Mouse (Mus musculus): ENCODE data around the gene Olfr1415. TPM values are rescaled to one million over a fixed set of nuclear protein-coding genes. Genes with fewer than 3 reads are reported as not detected.
"Not testable (repeated sequence)": the region's sequence is repeated elsewhere in the genome, so short reads cannot be mapped to it uniquely, and the experiment has no call there.

Gene Olfr1415
- polyA plus RNA-seq (2015; fragmentation: Nextera tagmentation; extraction: Ambion mirVana) = not detected in 2 replicates

DNA sequence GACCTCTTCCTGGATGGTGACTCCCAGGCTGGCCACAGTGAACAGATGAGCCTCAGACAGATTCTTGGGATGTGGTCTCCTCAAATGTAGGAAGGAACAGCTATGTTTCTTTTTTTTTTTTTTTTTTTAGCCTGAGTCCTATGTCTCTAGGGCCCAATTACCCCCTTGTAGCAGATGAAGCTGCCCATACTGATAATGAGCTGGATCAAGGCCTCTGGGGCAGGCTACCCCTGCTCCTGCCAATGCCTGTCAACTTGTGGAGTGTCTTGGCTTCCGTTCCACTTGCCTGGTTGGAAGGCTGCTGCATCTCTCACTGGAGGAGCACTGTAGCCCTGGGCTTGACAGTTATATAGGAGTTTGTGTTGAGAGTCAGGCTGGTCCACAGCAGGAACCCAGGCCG lies at the start of gene Olfr1415:
Gene Olfr1415 (minus strand): TSS at position 101 of the 400 bp plus-strand sequence.
- DNase-seq (ENCODE audit: low spot score) = no peak

DNA sequence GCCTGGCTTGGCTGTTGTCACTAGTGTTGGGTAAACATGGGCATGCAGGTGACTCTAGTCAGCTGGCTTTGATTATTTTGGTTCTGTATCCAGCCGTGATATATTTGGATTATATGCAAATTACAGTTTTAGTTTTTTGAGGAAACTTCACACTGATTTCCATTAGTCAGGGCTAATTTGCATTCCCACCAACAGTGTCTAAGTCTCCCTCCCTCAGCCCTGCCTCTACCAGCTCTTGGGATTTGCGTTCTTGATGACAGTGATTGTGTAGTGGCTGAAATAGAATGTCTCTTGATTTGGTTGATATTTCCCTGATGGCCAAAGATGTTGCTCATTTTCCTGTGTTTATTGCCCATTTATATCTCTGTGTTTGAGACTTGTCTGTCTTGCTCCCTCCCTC lies 43.2 kb upstream of the Olfr1415 start:
- no peak for DNase-seq (ENCODE audit: low spot score)

DNA sequence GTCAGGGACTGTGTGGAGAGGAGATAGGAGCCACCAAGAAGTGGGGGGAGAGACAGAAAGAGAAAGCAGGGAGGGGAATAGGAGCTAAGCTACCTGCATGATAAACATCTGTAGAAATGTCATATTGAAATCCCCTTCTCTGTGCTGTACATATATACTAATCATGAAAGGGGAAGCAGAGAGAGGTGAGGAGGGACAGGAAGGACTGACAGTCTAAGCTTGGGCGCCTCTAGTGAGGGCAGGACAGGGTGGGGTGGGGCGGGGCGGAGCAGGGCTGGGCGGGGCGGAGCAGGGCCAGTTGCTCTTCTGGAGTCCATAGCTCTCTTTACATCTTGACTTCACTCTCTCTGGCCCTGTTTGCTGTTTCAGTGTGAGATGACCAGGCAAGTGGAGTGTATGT lies 41.1 kb upstream of the Olfr1415 start:
- DNase-seq (ENCODE audit: low spot score) = no peak

DNA sequence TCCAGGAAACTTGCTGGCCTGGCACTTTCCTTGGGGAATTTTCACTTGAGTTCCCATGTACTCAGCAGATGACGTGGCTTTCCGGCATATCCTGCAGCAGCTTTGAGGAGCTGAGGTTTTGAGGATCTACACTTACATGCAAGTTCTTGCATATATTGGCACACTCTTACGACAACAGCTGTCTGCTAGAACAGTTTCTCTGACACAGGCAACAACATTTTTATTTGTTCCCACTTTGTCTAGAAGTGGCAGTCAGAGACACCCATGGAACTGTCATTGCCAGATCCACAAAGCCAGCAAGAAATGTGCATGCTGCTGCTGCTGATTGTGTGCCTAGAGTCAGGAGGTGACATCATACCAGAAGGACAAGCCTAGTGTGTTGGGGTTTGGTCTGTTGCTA lies 27.9 kb upstream of the Olfr1415 start:
- no peak for DNase-seq (ENCODE audit: low spot score)

DNA sequence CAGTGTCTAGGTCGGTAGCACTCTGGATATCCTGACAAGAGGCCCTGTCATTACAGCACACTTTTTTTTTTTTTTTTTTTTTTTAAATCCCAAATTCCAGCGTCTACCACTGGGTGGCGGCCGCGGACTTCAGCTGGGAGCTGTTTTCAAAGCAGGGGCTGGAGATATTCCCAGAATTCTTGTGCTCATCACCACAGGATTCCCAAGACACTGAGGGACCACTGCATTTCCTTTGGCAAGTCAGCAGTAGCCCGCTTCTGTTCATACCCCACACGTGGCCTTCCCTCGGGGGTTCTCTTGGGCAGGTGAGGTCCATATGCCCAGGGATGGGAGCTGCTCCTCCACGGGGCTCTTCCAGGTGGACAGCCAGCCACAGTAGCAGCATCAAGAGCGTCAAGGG lies 25.5 kb upstream of the Olfr1415 start:
- peak; percentile 2 for DNase-seq (ENCODE audit: low spot score)

DNA sequence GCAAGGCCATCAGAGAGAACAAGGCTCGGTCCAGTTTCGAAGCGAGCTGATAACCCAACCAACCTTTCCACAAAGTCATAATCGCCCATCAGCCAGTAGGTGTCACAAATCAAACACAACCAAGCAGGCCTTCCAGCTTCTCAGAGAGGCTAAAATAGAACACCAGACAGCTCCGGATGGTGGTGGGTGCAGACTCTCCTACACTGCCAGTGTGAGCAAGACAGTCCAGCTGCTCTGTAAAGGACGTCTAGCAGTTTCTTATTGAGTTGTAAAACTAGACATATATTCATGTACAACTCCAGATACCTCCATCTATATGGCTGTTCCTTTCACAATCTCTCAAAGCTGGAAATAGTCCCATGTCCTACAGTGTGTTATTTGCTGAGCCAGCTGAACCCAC lies 23.1 kb upstream of the Olfr1415 start:
- no peak for DNase-seq (ENCODE audit: low spot score)

DNA sequence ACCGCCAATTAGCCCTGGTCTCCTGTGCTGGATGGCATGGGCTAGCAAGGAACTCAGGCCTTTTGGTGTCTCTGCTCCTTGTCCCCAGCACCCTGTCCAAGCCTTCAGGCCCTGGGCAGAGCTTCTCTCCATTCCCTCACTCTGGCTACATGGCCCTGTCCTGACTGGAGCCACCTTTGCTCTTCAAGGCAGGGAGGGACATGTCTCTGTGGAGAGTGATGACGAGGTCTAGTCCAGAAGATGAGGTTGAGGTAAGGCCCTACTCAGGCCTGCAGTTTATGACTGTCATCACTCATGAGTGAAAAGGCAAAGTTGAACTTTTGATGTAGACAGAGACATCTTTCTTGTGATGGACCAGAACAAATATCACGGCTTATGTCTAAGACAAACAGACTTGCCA lies 22.7 kb upstream of the Olfr1415 start, which contains the start of gene Olfr1414:
Gene Olfr1414 (minus strand): TSS at position 101 of the 400 bp plus-strand sequence.
- DNase-seq (ENCODE audit: low spot score) = no peak

DNA sequence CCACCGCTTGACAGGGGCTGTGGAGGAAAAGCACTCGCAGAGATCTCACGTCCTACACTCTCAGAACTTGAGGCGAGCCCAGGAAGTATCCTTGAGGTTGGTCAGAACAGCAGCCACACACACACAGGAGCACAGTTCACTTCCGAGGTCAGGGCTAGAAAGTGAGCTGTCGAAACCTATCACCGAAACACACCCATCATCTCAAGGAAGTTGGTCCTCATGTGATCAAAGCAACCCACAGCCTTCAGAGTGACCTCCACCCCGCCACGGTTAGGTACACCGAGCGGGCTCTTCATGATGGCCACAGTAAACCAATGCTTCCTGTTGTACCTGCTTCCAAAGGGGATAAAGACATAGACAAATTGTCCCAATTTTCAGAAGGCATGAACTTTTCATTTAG lies 19.5 kb upstream of the Olfr1415 start:
- DNase-seq (ENCODE audit: low spot score) = no peak

DNA sequence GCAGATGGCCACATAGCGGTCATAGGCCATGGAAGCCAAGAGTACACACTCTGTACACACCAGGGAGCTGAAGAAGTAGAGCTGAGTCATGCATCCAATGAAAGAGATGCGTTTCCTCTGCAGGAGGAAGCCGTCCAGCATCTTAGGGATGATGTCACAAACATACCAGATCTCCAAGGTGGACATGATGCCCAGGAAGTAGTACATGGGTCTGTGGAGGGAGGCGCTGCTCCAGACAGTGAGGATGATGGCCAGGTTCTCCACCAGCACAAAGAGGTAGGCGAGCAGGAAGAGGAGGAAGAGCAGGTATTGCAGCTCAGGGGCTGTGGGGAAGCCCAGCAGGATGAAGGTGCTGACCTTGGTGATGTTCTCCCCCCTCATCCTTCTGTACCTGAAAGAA lies 15.7 kb upstream of the Olfr1415 start:
- DNase-seq (ENCODE audit: low spot score) = not testable (repeated sequence)

DNA sequence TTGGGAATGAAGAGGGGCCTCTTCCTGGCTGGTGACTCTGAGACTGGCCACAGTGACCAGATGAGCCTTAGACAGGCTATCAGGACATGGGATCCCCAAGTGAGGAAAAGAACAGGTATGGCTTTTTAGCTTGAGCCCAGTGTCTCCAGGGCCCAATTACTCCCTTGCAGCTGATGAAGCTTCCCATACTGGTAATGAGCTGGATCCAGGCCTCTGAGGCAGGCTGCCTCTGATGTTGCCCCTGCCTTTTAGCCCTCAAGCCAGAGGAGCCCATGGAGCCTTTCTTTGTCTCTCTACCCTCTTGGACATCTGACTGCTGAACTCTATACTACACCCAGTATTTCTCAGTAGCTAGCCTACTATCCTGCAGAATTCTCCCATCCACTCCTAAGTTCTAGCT lies 10.9 kb downstream of the Olfr1415 start, which contains the start of gene Olfr1416:
Gene Olfr1416 (minus strand): TSS at position 101 of the 400 bp plus-strand sequence.
- no peak for DNase-seq (ENCODE audit: low spot score)

DNA sequence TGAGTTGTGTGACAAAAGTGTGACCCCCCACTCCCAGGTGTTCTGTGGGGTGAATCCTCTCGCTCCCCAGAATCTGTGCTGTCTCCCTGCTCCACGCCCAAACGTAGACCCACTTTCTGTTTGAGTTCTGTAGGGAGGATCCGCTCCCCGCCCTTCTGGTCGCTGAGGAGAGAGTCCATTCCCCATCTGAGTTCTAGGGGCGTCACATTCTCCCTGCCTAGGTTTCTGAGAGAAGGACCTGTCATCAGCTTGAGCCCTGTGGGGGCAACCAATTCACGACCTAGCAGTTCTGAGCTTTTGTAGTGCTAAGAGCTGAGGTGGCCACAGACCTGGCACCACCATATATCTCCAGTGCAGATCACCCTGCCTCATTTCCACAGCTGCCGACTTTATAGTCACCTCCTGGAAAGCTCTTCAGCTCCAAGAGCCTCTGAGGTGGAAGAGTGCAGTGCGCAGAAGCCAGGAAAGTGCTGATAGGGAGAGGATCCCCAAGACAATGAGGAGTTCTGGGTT lies 21.8 kb downstream of the Olfr1415 start:
- no peak for DNase-seq (ENCODE audit: low spot score)

DNA sequence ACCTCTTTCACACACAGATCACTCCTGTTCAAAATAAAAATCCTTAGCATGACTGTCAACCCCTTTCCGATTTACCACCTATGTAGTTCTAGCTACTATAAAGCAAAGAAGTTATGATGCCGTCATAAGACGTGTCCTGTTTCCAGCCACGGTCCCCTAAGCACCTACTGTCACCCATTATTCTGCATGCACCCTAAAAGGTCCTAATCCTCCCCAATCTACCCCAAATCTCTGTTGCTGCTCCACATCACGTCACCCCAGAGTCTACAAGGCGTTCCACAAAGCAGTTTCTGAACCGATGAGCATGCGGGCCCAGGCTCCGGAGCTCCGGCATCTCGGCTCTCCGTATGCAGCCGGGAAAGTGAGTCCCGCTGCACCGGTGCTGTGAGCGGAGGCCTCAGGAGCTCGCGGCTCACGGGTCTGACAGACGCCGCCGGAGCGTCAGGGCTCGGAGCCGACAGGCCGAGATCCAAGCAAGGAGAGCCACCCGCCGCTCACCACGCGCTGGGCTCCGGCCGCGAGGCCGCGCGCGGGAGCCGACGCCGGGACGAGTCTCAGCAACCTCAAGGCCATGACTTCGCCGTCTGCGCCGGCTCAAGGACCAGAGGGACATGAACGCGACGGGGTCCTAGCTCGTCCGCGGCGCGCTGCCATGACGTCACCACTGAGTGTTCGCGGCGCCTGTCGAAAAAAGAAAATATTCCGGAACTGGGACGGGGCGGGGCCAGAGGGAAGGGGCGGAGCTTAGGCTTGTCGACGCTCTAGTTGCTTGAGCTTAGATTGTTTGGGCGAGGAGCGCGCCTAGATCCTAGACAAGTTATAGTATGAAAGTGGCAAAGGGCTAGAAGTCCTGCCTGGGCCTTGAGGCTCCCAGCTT lies 22.5 kb downstream of the Olfr1415 start, which contains the start of gene Ndufa10:
Gene Ndufa10 (minus strand): TSS at position 696 of the 877 bp plus-strand sequence.
- DNase-seq (ENCODE audit: low spot score) = peak; percentile 96

DNA sequence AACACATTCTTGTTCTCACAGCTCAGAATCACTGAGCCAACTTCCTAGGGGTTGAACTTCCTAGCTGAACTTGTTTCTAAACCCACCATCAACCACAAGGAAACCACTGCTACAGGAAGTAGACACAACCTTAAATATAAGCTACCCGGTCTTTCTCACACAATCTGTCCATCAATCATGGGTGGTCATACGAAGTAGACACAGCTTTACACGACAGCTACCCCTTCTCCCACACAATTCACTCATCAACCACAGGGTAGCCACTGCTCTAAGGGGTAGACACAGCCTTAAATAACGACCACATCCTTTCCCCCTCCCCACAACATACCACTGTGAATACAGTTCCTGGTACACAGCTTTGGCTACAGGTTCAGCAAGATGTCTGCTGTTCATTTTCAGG lies 27.0 kb downstream of the Olfr1415 start:
- DNase-seq (ENCODE audit: low spot score) = peak; percentile 29

DNA sequence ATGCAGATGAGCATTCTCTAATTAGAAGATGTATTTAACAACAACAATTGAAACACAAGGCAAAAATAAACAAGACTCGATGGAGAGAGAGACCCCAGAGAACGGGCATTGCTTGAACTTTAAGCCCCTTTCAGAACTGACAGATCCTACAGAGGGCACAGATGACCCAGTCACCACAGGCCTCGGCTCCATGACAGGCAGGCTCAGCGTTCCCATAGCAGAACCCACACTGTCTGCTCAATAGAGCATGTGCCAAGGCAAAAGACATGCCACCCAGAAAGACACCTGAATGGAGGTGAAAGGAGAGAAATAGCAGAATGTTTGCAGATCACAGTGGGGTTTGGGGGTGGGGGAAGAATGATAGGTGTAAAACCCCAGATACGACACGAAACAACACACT lies 37.5 kb downstream of the Olfr1415 start:
- no peak for DNase-seq (ENCODE audit: low spot score)

DNA sequence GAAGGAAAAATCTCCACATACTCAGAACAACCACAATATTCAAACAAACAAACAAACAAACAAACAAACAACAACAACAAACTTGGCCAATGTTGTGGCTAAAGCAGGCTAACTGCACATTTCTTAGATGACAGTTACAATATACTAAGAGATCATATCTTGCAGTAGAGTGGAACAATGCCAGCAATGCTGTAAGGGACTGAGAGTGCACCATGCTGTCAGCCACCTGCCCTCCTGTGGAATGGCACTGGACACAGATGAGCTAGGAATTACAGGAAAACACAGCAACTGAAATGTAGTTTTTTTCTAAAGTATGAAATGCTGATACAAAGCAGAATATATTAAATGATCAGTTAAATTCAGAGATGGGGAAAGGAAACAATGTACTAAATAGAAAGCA lies 38.1 kb downstream of the Olfr1415 start:
- DNase-seq (ENCODE audit: low spot score) = no peak

DNA sequence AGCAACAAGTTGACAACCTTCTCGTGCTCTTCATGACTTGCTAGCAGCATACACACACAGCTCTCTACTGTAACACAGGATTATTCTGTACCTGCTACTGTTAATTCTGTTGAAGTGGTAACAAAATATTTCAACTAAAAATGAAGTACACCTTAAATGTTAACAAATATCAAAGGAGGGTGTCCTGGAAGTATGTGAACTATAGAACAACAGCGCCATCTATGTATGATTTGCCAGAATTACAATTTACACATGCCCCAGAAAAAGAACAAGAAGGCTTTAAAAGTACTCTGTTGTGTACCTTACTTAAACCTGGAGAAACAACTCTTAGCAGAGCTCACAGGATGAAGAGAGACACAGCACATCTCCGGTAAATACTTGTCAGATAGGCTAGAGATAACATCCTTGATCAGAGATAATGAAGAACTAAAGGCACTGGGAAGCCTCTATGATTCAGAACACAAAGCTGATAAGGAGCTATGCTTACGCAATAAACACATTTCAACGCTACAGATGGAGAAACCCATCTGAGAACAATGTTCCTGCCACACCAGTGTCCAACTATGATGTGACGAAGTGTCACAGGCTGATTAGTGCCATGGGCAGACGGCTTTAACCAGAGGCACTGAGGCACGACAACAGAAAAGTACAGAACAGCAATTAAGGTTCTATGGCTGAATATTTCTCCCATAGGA lies 42.0 kb downstream of the Olfr1415 start:
- DNase-seq (ENCODE audit: low spot score) = peak; percentile 59

DNA sequence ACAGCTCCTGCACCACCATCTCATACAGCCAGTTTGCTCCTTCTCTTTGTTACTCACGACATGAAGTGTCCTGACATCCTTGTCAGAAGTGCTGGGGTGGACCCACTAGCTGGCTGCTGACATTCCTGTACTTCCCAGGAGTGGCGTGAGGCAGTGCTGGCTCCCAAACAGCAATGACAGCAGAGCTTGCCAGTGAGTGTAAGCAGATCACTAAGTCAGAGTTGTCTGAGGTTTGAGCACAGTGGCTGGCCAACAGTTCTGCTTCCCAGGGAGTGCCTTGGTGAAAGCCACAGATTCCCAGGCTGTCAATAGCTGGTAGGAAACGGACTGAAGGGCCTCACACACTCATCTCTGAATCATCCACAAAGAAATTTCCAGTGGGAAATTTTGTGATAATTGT lies 47.6 kb downstream of the Olfr1415 start:
- DNase-seq (ENCODE audit: low spot score) = no peak

DNA sequence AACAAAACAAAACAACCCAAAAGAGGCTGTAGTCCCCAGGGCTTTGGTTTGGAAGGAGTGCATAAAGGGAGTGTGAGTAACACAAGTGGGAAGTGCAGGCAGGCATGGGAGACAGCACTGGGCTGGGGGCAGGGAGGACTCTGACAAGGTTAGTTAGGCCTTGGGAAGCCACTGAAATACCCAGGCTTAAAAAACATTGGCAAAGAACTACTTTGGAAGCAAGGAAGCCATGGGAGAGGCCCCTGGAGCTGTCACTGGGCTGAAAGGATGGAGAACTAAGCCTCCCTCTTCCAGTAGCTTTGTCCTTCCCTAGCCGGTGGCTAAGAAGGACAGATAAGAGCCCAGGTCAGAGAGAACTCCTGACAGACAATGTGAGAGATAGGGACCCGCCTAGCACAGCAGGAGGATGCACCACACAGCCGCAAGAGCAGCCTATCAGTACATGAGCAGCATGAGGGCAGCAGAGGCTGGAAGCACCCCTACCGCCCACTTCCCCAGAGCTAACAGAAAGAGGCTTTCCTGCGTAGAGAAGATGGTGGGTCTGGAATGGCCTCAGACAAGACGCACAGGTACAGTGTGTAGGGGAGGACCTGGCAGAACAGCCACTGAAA lies 54.3 kb downstream of the Olfr1415 start:
- DNase-seq (ENCODE audit: low spot score) = no peak

DNA sequence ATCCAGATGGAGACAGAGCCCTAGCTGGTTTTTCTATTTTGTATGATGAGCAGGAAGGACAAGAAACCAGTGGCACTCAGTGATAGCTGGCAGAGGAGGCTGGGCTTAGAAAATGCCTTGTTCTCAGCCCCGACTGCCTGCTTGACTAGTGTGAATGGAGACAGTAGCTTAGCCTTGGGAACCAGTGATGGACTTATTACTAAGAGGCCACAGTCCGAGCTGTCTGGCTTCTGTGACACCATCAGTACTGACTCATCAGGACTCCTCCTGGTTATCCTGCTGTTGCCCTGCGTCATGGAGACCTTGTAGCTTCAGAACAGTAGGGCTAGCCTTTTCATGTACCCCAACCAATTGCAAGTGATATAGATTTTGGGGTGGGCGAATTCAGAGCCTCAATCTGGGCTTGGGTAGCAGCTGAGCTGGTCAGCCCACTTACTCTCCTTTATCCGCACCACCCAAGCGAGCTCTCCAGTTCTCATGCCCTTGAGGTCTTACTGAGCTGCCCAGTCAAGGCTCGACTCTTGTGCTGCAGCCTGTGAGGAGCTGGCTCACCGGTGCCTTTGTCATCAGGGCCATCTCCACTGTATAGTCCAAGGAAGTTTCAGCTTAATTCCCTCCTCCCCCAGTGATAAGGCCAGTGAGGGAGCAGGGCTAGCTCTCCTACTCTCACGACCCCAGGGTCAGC lies 55.7 kb downstream of the Olfr1415 start:
- DNase-seq (ENCODE audit: low spot score) = no peak
